Mouse (Mus musculus) megakaryocyte, embryonic 14.5 days (primary cell): Measurements from ENCODE around the gene Faap100.

Experiments
- FLI1 ChIP-seq: IDR thresholded peaks from 2 replicates; pipeline ENCODE4 v1.6.1; 2012; ENCODE audit warnings: low read length, inconsistent platforms, mixed read lengths
- GATA1 ChIP-seq: IDR thresholded peaks from 3 replicates; pipeline ENCODE4 v1.6.1; 2012; ENCODE audit warnings: mixed read lengths, low read length, inconsistent platforms, borderline replicate concordance

DNA sequence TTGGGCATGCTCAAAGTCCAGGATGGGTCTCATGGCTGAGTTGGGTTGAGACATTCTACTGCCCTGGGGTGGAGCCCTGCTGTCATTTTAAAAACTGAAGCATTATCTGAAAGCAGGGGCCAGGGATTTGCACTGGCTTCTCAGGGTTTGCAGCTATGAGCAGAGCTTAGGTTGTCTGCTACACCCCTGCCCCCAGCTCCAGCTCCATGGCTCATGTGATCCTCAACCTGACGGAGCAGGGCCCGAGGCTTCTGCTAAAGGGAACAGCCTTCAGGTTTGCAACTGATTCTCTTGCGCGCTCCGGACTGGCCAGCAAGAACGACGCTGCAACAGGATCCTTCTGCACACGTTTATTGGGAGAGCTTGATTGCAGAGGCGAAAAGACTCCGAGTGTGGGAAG, 58.4 kb downstream of the Faap100 start:
- TF ChIP-seq GATA1 (no peak), FLI1 (no peak)
